Mouse (Mus musculus) liver, embryonic 15.5 days (tissue): ENCODE measurements at regions not wholly inside any gene's neighbourhood (a gene's known extent, or its start where the extent isn't known, plus 50 kb on each side); places are given as distances from the start of the nearest gene placed in this dataset.

Experiments
- ATAC-seq: fragments of 200-750 bp; cut with Nextera tagmentation; 2 replicates; pipeline ENCODE4 v1.8.0; 2017; ENCODE audit warnings: moderate number of reproducible peaks, mild to moderate bottlenecking, moderate library complexity; ENCODE audit not compliant: insufficient read depth
- H3K27ac ChIP-seq: fragments of 300-500 bp; sonication (generic); replicated peaks from 2 replicates; pipeline ENCODE4 v1.5.1; 2015; ENCODE audit warnings: mild to moderate bottlenecking, inconsistent platforms
- H3K27me3 ChIP-seq: fragments of 300-500 bp; sonication (generic); 2 replicates; pipeline ENCODE4 v1.6.1; 2015; ENCODE audit warnings: mild to moderate bottlenecking, inconsistent platforms
- H3K36me3 ChIP-seq: fragments of 300-500 bp; sonication (generic); replicated peaks from 2 replicates; pipeline ENCODE4 v1.6.1; 2015; ENCODE audit warnings: moderate library complexity, mild to moderate bottlenecking, inconsistent platforms
- H3K4me1 ChIP-seq: fragments of 300-500 bp; sonication (generic); replicated peaks from 2 replicates; pipeline ENCODE4 v1.6.1; 2015; ENCODE audit warnings: inconsistent platforms
- H3K4me2 ChIP-seq: fragments of 300-500 bp; sonication (generic); 2 replicates; pipeline ENCODE4 v1.6.1; 2015; ENCODE audit warnings: moderate library complexity, mild to moderate bottlenecking, inconsistent platforms
- H3K4me3 ChIP-seq: fragments of 300-500 bp; sonication (generic); replicated peaks from 2 replicates; pipeline ENCODE4 v1.5.1; 2015; ENCODE audit warnings: mild to moderate bottlenecking, inconsistent platforms
- H3K9ac ChIP-seq: fragments of 300-500 bp; sonication (generic); 2 replicates; pipeline ENCODE4 v1.6.1; 2015; ENCODE audit warnings: moderate library complexity, mild to moderate bottlenecking, inconsistent platforms
- H3K9me3 ChIP-seq: fragments of 300-500 bp; sonication (generic); replicated peaks from 2 replicates; pipeline ENCODE4 v1.6.1; 2016; ENCODE audit warnings: inconsistent platforms
- WGBS: fragments of 180-500 bp; shearing (Covaris S2); methylation state at CpG from one replicate; pipeline ENCODE4 v1.1.7; 2015; ENCODE audit warnings: mixed read lengths; ENCODE audit not compliant: insufficient replicate concordance; 5-methylcytosine and 5-hydroxymethylcytosine counted together

DNA sequence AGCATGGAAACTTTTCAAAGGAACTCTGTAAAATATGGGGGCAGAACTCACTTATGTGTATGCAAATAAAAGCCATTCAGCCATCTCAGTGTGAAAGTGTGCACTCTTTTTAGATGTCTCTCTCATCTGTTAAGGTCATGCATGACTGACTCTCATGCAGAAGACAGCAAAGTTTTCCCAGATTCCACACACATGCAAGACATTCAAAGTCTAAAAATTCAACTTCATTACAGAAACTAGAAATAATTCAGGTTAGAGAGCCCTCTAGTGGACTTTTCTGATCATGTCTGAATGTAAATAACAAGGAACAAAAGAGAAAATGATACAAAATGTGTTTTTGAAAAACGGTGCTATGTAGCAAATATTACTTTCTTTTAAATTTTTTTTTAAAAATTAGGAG, 308.8 kb upstream of the Chl1 start:
- no peak for ATAC-seq
- 22% methylated on average over 1 of the region's 1 CpGs for whole genome bisulfite sequencing
- no peak overlapping the region for H3K4me3 ChIP-seq
- no peak overlapping the region for H3K9ac ChIP-seq
- no peaks in the 10 kb centered on the region for H3K4me1 ChIP-seq
- no peaks in the 10 kb centered on the region for H3K27me3 ChIP-seq
- no peaks in the 10 kb centered on the region for H3K36me3 ChIP-seq
- H3K27ac ChIP-seq, result no peak overlapping the region
- H3K9me3 ChIP-seq, result no peaks in the 10 kb centered on the region
- H3K4me2 ChIP-seq, result no peak overlapping the region

DNA sequence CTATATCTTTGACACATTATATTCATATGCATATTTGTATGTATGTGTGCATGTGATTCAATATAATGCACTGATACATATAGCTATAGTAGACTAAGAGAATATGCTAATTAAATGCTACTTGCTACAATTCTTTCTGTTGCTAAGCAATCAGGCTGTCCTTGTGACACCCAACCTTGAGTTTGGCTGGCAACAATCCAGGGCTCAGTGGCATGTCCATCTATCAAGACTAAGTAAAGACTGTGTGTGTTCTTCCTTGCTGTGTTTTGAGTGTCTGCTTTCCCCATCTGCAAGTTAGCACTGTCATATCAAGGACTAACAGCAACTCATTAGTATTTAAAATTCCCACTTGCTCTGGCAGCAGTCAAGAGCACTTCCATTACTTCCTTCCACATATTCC, 301.2 kb upstream of the Chl1 start:
- Histone ChIP-seq H3K4me1 (no peaks in the 10 kb centered on the region), H3K9ac (no peak overlapping the region), H3K36me3 (no peaks in the 10 kb centered on the region), H3K27ac (no peak overlapping the region), H3K4me3 (no peak overlapping the region), H3K4me2 (no peak overlapping the region), H3K27me3 (no peaks in the 10 kb centered on the region), H3K9me3 (no peaks in the 10 kb centered on the region)
- no peak for ATAC-seq

DNA sequence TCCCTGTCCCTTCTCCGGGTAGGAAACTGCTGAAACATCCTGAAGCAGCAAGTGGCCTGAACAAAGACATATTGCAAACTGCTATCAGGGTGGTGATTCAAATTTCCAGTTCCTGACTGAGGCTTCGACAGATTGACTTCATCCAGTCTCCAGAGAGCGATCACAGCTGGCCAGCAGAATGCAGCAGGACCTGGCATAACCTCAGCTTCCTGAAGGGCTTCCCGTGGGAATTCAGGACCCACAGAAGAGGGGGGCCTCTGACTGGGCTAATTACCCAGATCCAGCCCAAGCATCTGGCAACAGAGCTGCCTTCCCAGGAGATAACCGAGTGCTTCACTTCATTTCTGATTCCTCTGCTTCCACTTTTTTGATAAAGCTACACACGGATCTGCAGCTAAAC, 297.2 kb upstream of the Chl1 start:
- no peaks in the 10 kb centered on the region for H3K9me3 ChIP-seq
- H3K9ac ChIP-seq, result no peak overlapping the region
- no peak overlapping the region for H3K27ac ChIP-seq
- H3K4me3 ChIP-seq, result no peak overlapping the region
- no peak overlapping the region for H3K4me2 ChIP-seq
- 37% methylated on average over 6 of the region's 6 CpGs for WGBS
- ATAC-seq, result no peak
- H3K27me3 ChIP-seq, result no peaks in the 10 kb centered on the region
- H3K4me1 ChIP-seq, result no peaks in the 10 kb centered on the region
- H3K36me3 ChIP-seq, result no peaks in the 10 kb centered on the region

DNA sequence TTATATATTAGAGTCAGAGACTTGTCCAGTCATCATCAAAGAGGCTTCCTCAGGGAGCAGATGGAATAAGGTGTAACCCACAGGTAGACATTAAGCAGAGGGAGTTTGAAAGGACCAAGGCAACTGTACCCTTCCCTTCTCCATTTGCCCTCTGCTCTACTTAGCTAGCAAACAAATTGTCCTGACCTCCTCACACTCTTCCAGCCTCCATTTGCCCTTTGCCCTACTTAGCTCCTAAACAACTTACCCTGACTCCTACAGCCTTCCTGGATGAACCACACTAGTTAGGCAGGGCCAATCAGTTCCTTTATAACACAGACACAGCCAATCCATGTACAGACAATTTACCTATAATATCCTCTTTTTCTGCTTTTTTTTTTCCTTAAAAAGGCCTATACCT, 273.5 kb upstream of the Chl1 start:
- no peaks in the 10 kb centered on the region for H3K36me3 ChIP-seq
- H3K4me2 ChIP-seq, result no peak overlapping the region
- H3K27ac ChIP-seq, result no peak overlapping the region
- no peaks in the 10 kb centered on the region for H3K9me3 ChIP-seq
- H3K9ac ChIP-seq, result no peak overlapping the region
- ATAC-seq, result no peak
- H3K27me3 ChIP-seq, result no peaks in the 10 kb centered on the region
- no peaks in the 10 kb centered on the region for H3K4me1 ChIP-seq
- no peak overlapping the region for H3K4me3 ChIP-seq

DNA sequence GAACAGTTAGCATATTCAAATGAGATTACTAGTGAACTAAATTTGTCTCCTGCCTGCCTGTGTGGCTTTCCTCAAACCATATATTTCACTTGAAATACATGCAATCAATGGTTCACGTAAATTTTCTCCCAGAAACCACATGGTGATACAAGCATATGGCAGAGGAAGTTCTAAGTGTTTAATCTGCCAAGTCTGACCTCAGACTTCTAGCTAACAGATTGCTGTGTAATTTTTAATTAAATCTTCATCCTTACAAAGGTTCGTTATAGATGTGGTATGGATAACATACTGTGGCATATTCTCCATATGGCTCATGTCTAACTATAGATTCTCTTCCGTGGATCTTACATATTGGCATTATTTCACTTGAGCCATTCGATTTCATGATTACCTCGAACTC, 241.4 kb upstream of the Chl1 start:
- 51% methylated on average over 5 of the region's 5 CpGs for WGBS
- Histone ChIP-seq H3K27ac (no peak overlapping the region), H3K4me3 (no peak overlapping the region), H3K4me2 (no peak overlapping the region), H3K9ac (no peak overlapping the region), H3K27me3 (no peaks in the 10 kb centered on the region), H3K9me3 (no peaks in the 10 kb centered on the region), H3K36me3 (no peaks in the 10 kb centered on the region), H3K4me1 (no peaks in the 10 kb centered on the region)
- ATAC-seq, result no peak

DNA sequence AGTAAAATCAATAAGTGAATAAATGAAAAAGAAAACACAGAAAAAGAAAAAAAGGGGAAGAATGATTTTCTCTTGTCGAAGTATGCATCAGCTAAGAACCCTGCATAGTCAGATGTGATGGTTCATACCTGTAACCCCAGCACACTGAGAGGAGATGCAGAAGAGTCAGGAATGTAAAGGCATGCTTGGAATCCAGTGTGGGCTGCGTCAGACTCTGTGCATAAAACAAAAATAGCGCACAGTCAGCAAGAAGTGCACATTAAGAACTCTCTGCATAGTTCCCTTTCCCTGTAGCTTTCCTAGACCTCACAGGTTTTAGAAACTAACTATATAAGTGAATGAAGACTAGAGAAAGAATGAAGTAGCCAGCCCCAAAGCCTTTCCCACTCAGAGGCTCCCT, 238.2 kb upstream of the Chl1 start:
- ATAC-seq, result no peak
- Histone ChIP-seq H3K27me3 (no peaks in the 10 kb centered on the region), H3K9ac (no peak overlapping the region), H3K4me1 (no peaks in the 10 kb centered on the region), H3K9me3 (no peaks in the 10 kb centered on the region), H3K36me3 (no peaks in the 10 kb centered on the region), H3K27ac (no peak overlapping the region), H3K4me2 (no peak overlapping the region), H3K4me3 (no peak overlapping the region)
- 53% methylated on average over 3 of the region's 3 CpGs for WGBS

DNA sequence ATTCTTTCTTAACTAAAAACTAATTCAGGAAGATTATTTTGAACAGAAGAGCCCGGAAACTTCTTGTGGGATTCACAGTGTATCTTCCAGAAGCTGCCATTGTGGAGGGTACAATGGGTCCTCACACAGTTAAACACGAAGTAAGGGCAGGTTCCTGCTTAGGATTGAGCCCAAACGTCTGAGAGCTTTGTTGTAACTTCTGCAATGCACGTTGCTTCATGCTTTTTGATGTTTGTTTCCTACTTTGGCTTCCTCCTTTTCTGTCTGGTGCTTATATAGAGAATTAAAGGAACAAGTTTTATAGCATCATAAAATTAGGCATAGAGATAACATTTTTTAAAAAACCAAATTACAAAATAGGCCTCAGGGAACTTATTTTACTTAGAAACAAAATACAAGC, 235.3 kb upstream of the Chl1 start:
- no peak overlapping the region for H3K4me3 ChIP-seq
- no peaks in the 10 kb centered on the region for H3K36me3 ChIP-seq
- ATAC-seq, result no peak
- no peak overlapping the region for H3K27ac ChIP-seq
- no peak overlapping the region for H3K4me2 ChIP-seq
- H3K9ac ChIP-seq, result no peak overlapping the region
- no peaks in the 10 kb centered on the region for H3K9me3 ChIP-seq
- H3K4me1 ChIP-seq, result no peaks in the 10 kb centered on the region
- 30% methylated on average over 4 of the region's 4 CpGs for WGBS
- no peaks in the 10 kb centered on the region for H3K27me3 ChIP-seq

DNA sequence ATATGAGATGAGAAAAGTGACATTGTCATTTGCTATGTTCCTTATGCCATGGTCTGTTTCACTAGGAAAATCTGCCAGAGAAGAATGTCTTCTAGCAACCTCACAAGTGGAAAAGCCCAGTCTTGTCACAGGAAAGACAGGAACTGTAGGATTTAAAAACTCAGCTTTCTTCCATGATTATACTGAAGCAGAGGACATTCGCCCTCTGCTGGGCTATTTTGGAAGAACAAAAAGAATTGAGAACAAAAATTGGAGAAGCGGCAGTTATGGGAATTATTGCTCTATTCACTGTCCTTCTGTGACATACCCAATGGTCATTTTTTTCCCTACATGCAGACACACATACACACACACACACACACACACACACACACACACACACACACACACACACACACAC, 234.9 kb upstream of the Chl1 start:
- H3K4me1 ChIP-seq, result no peaks in the 10 kb centered on the region
- WGBS, result 33% methylated on average over 2 of the region's 2 CpGs
- no peak overlapping the region for H3K27ac ChIP-seq
- H3K9ac ChIP-seq, result no peak overlapping the region
- H3K4me2 ChIP-seq, result no peak overlapping the region
- H3K27me3 ChIP-seq, result no peaks in the 10 kb centered on the region
- no peak overlapping the region for H3K4me3 ChIP-seq
- H3K9me3 ChIP-seq, result no peaks in the 10 kb centered on the region
- H3K36me3 ChIP-seq, result no peaks in the 10 kb centered on the region
- ATAC-seq, result no peak

DNA sequence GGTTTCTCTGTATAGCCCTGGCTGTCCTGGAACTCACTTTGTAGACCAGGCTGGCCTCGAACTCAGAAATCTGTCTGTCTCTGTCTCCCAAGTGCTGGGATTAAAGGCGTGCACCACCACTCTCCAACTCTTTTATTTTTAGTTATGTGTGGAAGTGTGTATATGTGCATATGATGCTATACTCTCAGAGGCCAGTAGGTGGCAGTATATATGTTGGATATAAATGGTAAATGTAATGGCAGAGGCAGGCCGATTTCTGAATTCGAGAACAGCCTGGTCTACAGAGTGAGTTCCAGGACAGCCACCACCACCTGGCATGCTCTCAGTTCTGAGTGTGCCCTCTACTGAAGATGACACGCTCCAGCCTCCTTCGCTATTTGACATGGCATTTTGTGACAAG, 214.4 kb upstream of the Chl1 start:
- 47% methylated on average over 6 of the region's 6 CpGs for WGBS
- Histone ChIP-seq H3K4me1 (no peaks in the 10 kb centered on the region), H3K4me3 (no peak overlapping the region), H3K9ac (no peak overlapping the region), H3K4me2 (no peak overlapping the region), H3K27ac (no peak overlapping the region), H3K27me3 (no peaks in the 10 kb centered on the region), H3K36me3 (no peaks in the 10 kb centered on the region), H3K9me3 (no peaks in the 10 kb centered on the region)
- no peak for ATAC-seq

DNA sequence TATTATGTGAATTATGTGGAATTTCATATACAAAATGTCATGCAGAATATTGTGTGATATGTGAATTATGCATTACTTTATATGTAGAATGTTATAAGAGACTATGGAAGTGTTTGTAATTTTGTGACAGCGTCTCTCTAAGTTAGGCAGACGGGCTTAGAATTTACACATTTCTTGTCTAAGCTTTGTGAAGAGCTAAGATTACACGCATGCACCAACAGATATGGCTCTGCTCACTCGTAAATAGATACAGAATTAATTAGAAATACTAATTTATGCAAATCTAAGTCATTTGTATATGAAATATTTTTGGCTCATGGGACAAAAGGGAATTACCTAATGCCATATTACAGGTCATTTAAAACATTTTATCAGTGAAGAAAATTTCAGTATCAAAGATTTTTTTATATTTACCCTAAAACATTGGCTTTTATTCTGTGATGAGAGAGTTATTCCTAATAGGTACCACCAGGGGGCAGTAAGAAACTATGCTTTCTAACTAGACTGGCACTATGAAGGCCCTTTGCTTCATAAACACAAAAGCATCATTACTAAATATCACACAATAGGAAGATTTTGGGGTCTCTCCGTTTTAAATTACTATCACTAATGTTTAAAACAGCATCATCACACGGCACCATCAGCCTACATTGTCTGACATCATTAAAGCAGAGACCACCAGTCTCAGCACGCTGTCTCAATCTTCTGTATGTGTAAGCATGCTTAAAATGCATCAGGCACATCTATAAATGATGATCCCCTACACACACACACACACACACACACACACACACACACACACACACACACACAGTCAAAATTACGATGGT, 203.8 kb upstream of the Chl1 start:
- 38% methylated on average over 8 of the region's 8 CpGs for WGBS

DNA sequence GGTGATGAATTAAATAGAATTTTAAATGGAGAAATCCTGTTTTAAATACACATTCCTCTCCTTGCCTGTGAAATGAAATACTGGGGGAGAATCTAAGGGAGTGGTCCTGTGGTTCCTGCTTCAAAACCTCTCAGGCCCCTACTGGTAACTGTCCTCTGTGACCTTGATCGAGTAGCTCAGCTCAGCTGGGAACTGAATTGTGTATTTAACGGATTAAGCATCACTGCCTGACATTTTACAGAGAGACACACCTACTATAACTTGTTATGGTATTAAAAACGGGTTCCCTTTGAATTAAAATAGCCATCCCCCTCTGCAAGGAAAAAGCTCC, 203.2 kb upstream of the Chl1 start:
- H3K4me1 ChIP-seq, result no peaks in the 10 kb centered on the region
- H3K9ac ChIP-seq, result no peak overlapping the region
- no peak for ATAC-seq
- WGBS, result 27% methylated on average over 3 of the region's 3 CpGs
- no peaks in the 10 kb centered on the region for H3K27me3 ChIP-seq
- H3K4me3 ChIP-seq, result no peak overlapping the region
- no peak overlapping the region for H3K27ac ChIP-seq
- no peaks in the 10 kb centered on the region for H3K9me3 ChIP-seq
- H3K4me2 ChIP-seq, result no peak overlapping the region
- H3K36me3 ChIP-seq, result no peaks in the 10 kb centered on the region

More for the DNA sequence above, 203.8 kb upstream of the Chl1 start:
- H3K9me3 ChIP-seq, result no peaks in the 10 kb centered on the region
- no peak overlapping the region for H3K4me3 ChIP-seq
- H3K9ac ChIP-seq, result no peak overlapping the region
- no peaks in the 10 kb centered on the region for H3K27me3 ChIP-seq
- H3K36me3 ChIP-seq, result no peaks in the 10 kb centered on the region
- no peak overlapping the region for H3K4me2 ChIP-seq
- no peak for ATAC-seq
- no peaks in the 10 kb centered on the region for H3K4me1 ChIP-seq
- no peak overlapping the region for H3K27ac ChIP-seq

DNA sequence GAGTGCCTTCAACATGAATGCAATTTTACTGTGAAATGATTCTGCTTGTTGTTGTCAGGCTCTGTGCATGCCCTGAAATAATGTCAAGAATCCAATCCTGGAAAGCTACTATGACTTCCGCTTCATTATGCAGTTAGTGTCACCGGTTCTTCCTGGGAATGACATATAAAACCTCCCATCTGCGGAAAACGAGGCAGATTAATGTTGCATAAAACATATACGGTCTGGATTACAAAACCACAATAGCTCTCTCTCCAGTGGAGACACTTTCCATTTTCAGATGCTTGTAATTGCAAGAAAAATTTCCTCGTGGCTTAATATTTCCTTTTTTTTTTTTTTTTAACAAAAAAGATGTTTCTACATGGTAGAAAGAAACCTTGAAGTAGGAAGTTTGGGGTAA, 198.2 kb upstream of the Chl1 start:
- no peaks in the 10 kb centered on the region for H3K4me1 ChIP-seq
- 62% methylated on average over 6 of the region's 6 CpGs for WGBS
- no peak overlapping the region for H3K27ac ChIP-seq
- H3K9ac ChIP-seq, result no peak overlapping the region
- no peak overlapping the region for H3K4me3 ChIP-seq
- H3K9me3 ChIP-seq, result no peaks in the 10 kb centered on the region
- no peak for ATAC-seq
- H3K36me3 ChIP-seq, result no peaks in the 10 kb centered on the region
- H3K27me3 ChIP-seq, result no peaks in the 10 kb centered on the region
- H3K4me2 ChIP-seq, result no peak overlapping the region
